Mouse (Mus musculus) layer of hippocampus, adult 18-20 months (tissue): ENCODE measurements around the gene Gnb5. TPM values are rescaled to one million over a fixed set of nuclear protein-coding genes. Genes with fewer than 3 reads are reported as not detected.

Experiments
- total RNA-seq, 2 experiments: library from RNA; stranded (reverse); gene quantifications; 2 replicates each; pipeline ENCODE4 v1.2.3; 2021

Gene Gnb5
- total RNA-seq, 2 experiments from 2014 or later, result 130 to 135 TPM

Other genes with a start within 250 kb of the Gnb5 start
- gene Myo5a, start 235.3 kb upstream of the Gnb5 start, total RNA-seq, result 100 to 1,000 TPM; 200 to 204 TPM
- gene Myo5c, start 74.3 kb upstream of the Gnb5 start, total RNA-seq, result under 1 TPM; 0.43 to 0.87 TPM
- gene Bcl2l10, start 41.5 kb downstream of the Gnb5 start, total RNA-seq, result not detected
- 10 to 100 TPM; 25.4 to 27.0 TPM for gene Mapk6, start 103.7 kb downstream of the Gnb5 start, total RNA-seq
- 10 to 100 TPM; 22.9 to 23.2 TPM for gene Leo1, start 135.2 kb downstream of the Gnb5 start, total RNA-seq